Mouse (Mus musculus): ENCODE measurements around the gene Nedd9.

Nedd9 gene

DNA sequence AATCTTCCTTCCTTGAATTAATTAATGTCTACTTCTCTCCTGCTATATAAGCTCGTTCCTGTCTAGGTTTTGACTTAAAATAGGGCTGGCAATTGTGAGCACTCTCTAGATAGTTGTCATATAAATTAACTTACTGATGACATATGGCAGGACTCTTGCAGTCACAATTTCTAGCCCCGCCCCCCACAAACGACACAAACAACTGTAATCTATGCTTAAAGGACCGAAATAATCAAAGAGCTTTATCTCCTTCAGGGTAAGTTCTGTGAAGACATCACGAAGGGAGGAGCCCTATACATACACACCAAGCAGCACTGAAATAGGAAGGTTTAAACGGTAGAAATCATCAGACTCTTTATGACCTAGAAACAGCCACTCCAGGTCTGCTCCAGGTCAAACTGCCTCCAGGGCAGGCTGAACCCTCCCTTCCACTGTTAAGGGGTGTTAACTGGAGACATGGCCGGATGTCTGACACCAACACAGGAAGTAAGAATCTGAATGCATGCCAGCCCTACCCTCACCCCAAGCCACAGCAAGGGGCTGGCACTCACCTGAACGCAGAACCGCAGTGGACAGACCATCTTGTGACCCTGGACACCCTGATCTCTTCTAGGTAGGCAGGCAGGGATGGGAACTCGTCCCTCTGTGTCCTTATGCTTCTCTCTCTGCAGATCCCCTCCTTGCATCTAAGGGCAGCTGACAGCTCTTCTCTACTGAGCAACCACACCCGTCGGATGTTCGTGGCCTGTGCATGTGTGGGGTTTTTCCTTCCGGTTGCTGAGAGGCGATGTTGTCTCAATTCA lies at the start of gene Nedd9:
TSS of gene Nedd9 (minus strand) at position 757 of the 803 bp plus-strand sequence.
- no peak for DNase-seq (ENCODE audit: low read depth)

- DNase-seq (ENCODE audit: low read depth) = no peak
These were observed 45.5 kb upstream of the Nedd9 start for GRCm38 (mm10) chr13:41532625-41533024.

DNA sequence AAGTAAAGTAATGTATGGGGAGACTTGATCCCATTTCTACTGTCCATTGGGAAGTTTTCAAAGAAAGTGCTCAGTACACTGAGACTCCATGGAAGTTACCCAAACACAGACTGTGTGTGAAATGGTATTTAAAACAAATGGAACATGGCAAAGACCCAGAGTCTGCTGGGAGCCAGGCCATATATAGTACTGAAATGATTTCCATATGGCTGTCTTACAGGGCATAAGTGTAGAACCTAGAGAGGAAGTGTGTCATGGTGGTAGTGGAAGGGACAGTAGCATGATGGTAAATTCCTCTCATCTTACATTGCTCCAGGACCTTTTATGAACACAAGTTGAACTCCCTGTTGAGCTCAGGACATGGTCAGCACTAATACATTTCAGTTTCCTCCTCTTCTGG lies 43.2 kb upstream of the Nedd9 start:
- no peak for DNase-seq (ENCODE audit: low read depth)

DNA sequence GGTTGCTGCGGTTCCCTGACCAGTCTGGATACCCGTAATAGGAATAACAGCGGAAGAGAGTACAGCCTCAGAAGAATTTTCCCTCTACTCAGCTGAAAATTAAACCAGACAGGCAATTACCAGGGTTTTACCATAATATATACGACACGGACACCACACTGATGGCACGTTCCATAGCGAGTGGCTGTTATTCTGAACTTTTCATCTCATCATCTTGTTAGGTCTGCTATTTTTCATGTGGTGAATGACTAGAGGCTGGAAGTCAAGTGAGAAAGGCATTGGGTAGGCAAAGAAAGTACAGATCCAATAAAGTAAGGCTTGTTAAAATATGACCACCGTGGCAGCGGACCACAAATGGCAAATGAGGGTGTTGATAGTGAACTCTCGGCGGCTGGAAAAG lies 37.0 kb upstream of the Nedd9 start:
- no peak for DNase-seq (ENCODE audit: low read depth)

GRCm38 (mm10) chr13:41521296-41521695 lies 34.1 kb upstream of the Nedd9 start:
- no peak for DNase-seq (ENCODE audit: low read depth)

GRCm38 (mm10) chr13:41520549-41521161 lies 33.5 kb upstream of the Nedd9 start:
- DNase-seq (ENCODE audit: low read depth) = no peak

DNA sequence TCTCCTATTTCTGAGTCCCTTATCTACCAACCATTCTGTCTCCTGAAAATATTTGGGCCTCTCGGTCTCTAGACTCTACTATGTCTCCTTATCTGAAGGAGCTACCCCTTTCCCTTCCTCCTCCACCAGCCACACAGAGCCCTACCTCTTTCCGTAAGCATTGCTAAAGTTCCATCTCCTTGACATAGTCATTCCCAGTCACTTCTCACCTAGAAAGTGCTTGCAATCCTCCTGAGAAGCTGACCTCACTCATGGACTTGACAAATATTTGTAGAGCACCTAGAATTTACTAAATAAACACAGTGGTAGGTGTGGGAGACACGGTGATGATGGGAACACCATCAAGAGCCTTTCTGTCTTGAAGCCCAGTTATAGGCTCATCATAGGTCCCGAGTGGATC lies 32.6 kb upstream of the Nedd9 start:
- no peak for DNase-seq (ENCODE audit: low read depth)

- DNase-seq (ENCODE audit: low read depth) = no peak
These were observed 30.0 kb upstream of the Nedd9 start for GRCm38 (mm10) chr13:41517193-41517592.

DNA sequence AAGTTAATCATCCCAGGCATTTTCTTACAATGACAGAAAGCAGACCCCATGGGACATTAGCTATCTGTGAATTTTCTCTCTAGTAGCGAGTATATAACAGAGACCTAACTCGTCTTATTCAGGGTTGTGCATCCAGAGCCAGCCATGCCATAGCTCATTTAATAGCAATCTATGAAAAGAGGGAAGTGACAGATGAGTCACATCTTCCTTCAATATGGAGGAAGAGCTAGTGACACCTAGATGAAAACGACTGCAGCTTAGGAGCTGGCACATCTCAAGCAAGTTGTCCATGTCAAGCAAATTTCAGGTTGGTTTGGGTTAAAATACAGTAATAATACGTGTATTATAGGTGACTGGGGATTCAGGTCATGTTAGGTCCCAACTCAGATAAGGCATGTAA lies 28.6 kb upstream of the Nedd9 start:
- no peak for DNase-seq (ENCODE audit: low read depth)

DNA sequence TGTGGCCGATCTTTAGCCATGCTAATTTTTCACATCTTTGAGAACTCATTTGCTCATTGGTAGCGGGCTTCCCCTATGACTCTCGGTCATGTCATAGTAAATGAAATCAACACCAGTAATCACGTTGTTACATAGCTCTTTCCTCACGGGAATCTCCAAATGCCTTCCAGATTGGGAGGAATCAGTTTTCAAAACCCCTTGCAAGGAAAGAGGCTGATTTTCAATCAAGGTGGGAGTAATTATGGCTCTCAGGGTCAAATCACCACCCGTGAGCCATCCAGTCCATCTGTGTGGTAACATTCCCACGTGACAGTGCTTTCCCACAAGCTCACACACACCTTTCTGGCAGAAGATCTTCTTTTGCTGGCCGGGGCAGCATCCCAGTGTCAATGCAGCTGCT lies 27.8 kb upstream of the Nedd9 start:
- DNase-seq (ENCODE audit: low read depth) = no peak

- no peak for DNase-seq (ENCODE audit: low read depth)
These were observed 26.3 kb upstream of the Nedd9 start for GRCm38 (mm10) chr13:41513456-41513855.

GRCm38 (mm10) chr13:41512243-41512642 lies 25.1 kb upstream of the Nedd9 start:
- no peak for DNase-seq (ENCODE audit: low read depth)

DNA sequence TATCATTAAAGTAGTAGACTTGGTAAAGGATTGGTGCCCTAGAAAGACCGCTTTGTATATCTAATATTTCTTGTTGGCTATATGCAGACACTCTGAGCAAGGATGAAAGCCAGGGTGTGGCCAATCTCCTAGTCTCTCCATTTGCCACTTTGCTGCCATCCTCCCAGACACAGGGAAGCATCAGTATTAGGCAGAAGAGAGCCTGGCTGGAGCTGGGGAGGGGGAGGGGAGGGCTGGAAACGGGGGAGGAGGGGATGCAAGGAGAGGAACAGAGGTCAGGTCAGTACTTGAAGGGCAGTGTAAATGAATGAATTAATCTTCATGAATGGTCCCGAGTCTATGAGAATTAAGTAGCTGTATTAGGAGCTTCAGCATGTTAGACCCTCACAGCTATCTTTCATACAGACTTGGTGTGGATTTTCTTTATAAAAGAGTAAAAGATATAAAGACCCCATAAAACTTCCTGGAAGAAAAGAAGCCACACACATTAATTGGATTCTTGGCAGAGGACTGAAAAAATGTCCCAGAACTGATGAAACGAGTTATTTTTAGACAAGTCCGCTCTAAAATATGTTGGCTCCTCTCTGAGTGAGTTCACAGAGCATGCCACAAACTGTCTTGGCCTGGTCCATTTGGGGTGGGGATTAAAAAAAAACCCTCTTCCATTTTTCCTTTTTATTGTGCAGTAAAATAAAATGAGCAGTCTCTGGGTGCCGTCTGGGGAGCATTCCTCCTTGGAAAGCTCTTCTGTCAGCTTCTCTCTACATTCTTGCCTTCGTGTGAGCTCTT lies 23.7 kb upstream of the Nedd9 start:
- DNase-seq (ENCODE audit: low read depth) = no peak

GRCm38 (mm10) chr13:41505594-41505993 lies 18.4 kb upstream of the Nedd9 start:
- no peak for DNase-seq (ENCODE audit: low read depth)

DNA sequence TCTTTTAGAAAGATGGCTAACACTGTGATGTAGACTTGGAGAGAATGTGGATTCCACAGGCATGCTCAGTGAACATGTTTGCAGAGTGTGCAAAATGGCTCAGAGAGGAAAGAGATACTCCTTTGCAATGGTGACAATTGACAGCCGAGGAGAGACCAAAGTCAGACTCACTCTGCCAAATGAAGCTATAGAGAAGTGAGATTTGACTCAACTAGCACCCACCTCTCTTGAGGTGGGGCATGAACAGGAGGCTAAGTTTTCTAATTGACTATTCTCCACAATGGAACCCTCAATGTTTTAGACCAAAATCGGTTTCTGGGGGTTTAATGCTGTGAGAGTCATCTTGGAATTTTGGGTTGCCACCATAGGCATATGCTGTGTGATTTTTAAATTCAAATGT lies 17.8 kb upstream of the Nedd9 start:
- DNase-seq (ENCODE audit: low read depth) = no peak

DNA sequence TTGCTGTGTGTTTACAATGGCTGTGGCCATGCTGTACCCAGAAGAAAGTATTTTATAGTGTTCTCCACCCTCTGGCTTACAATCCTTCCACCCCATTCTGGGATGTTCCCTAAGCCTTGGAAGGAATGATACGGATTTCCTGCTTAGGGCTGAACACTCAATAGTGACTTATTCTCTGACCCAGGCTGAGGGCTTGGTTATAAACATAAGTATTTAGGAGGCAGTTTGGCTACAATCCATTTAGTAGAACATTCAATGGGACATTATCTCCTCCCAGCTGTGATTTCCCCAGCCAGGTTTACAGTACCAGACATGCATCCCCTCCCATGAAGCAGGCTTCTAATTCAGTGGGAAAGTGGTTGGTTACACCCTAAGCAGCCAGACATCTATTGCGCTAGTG lies 17.3 kb upstream of the Nedd9 start:
- DNase-seq (ENCODE audit: low read depth) = no peak

GRCm38 (mm10) chr13:41502917-41503301 lies 15.7 kb upstream of the Nedd9 start:
- DNase-seq (ENCODE audit: low read depth) = no peak

- no peak for DNase-seq (ENCODE audit: low read depth)
These were observed 15.2 kb upstream of the Nedd9 start for GRCm38 (mm10) chr13:41502136-41502916.

- no peak for DNase-seq (ENCODE audit: low read depth)
These were observed 13.6 kb upstream of the Nedd9 start for GRCm38 (mm10) chr13:41500793-41501192.

GRCm38 (mm10) chr13:41498611-41499121 lies 11.5 kb upstream of the Nedd9 start:
- no peak for DNase-seq (ENCODE audit: low read depth)

- DNase-seq (ENCODE audit: low read depth) = no peak
These were observed 7.5 kb upstream of the Nedd9 start for GRCm38 (mm10) chr13:41494681-41495080.

Measured in c-Kit-positive CD71-negative TER-119-negative erythroid progenitor cells, embryonic 14.5 days (primary cell).